Mouse (Mus musculus) hindlimb bud, embryonic 11.5 days (tissue): ENCODE data around the gene Cfap43.

Experiments
- DNase-seq: peaks from one replicate; pipeline ENCODE4 v3.0.0-alpha.2; 2012; ENCODE audit warnings: low read depth, low spot score; ENCODE audit errors: extremely low spot score

The Cfap43 gene

DNA sequence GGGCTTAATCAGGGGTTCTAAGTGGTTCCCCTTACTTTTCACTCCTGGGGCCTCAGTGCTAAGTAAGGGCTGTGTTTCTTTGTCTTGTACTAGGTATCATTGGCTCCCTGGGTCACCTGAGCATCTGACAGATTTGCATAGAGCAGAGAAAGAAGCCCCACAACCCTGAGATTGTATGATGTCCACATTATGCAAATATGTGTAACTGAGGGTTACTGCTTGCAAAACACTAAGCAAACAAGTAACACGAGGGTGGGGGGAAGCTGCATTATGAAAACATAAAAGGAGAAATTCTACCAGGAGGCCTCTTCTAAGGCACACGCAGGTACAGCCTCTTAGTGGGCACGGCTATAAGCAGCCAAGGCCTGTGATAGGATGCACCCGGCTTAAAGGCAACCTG lies 3.8 kb downstream of the Cfap43 start:
- no peak for DNase-seq

DNA sequence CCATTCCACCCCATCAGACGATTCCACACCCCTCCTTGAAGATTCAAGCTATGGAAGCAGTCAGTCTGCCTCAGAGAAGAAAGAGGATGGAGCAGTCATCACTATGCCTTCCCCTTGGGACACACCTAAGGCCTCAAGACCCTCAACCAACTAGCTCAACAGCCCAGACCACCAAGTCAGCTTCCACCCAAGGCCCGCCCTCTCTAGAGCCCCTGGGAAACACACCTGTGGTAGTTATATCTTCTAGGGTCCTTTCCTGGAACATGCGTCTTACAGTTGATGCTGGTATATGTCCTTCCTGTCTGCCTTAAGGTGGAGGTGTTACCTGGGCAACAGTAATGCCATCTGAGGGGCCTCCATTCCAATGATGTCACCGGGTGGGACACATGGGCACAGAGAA lies 4.9 kb downstream of the Cfap43 start:
- no peak for DNase-seq

DNA sequence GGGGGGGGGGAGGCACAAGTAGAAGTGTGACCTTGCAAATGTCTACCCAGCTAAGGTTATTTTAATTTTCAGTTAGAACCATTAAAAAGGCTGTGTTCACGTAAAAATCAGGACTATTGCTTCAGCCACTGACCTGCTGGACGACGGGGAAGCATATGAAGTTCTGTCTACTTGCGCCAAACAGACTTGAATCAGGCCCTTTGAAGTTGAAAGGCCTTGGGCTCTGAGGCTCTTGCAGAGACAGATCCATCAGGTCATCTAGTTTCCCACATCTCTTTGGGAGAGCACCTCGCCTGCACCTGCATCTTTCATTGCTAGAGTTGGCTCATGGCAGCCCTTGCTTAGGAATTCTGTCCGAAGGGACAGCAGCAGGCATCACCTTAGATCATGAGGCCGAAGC lies 5.7 kb downstream of the Cfap43 start:
- no peak for DNase-seq

DNA sequence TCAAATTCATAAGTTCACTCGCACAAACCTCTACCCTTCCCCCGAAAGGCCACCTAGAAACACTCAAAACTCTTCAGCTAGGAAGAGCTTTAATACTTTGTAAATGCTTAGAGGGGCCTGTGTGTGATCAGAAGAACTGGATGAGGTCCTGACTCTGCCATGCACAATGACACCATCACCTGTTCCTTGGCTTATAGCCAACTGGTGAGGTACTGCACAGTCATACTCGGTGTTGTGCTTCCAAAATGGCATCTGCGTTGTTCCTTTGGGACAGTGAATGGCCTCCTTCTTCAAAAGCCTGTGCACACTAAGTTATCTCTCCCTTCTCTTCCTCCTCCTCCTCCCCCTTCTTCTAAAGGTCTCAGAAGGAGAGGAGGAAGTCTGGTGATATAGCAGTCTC lies 8.3 kb downstream of the Cfap43 start:
- no peak for DNase-seq

DNA sequence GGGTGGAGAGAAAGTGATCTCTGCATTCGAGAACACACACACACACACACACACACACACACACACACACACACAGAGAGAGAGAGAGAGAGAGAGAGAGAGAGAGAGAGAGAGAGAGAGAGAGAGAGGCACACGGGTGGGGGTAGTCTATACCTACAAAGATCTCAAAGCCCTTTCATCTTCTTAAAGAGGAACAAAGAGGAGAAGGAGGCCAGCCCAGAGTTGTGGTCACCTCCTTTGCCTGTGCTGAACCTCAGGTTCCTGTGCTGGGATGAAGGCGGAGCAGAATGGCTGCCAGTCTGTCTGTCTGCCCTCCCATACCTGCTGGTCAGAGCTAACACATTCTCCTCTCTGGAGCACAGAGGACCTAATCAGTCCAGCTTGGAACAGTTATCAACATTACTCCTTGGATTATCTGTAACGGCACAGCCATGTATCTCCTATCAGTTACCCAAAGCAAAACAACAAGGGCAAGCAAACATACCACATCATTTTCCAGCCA lies 8.9 kb downstream of the Cfap43 start:
- DNase-seq: no peak

DNA sequence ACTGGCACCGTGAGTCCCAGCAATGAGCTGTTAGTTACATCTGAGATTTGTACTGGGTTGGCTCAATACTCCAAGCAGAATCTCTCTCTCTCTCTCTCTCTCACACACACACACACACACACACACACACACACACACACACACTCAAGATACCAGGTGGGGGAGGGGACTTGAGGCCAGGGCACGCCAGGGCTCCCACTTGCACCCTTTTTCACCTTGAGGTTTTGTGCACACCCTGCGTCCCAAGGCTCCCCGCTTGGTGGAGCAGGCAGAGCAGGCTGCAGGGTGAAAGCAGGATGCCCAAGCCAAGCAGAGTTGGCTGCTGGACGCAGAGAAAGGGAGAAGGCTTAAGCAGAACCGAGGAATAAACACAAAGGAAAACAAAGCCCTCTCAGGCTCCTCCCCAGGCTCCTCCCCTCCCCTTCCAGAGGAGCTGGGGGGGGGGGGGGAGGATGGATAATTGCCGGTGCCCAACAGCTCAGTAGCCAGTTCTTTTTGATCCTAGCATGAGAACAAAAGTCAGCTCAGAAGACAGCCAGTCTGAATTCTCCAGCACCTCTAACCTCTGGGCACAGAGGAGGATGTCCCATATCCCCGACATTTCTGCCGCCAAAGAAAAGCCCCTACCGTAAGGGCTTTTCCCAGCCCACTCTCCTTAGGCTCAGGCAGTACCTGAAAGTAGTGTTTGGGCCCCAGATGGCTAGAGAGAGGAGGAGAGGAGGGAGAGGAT lies 9.5 kb downstream of the Cfap43 start:
- DNase-seq: no peak

DNA sequence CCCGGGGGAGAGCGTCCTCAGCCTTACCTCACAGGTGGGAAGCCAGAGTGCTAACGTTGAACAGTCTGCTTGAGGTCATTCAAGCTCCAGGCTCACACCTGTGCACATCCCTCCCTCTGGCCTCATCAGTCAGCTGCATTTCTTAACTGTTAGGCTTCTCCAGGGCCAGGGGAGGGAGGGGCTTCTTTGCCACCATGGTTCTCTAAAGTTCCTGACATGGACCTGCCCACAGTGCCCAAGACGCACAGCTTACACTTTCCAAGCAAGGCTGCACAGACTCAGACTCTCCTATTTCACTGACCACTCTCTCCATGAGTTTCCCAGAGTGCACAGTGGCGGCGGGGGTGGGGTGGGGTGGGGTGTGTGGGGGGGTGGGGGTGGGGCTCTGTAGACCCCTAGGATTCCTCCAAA lies 10.1 kb downstream of the Cfap43 start:
- DNase-seq: no peak

DNA sequence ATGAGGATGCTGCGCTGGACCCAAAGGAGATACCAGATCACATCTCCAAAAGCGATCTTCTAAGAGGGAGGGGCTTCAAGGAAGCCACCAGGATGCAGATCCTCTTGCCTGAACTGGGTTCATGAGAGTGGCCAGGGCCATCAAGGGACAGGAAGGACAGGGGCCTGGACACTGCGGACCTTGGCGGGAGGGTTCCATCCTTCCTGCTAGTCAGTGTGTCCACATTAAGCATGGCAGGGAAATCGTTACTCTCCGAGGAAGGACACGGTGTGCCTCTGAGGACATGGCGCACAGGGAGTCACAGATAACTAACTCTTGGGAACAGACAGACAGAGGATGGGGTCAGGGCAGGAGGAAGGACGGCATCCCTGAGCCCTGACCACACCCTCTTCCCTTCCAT lies 11.5 kb downstream of the Cfap43 start:
- DNase-seq: no peak

DNA sequence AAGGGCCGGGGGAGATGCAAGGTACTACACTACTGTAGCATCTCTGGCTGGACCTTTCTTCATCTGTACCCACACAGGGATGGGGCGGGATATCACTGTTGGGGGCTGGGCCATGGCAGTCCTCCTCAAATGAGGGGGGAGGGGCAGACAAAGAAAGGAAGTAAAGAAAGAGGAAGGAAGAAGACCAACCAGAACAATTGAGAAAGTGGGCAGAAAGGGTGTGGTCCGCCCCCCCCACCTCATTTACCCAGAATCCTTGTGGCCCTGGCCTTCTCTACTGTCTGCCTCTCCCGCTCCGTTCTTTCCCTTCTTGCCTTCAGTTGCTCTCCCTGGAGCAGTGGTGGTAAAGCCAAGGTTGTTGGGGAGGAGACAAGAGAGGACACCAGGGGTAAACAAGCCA lies 13.5 kb downstream of the Cfap43 start:
- DNase-seq: no peak

DNA sequence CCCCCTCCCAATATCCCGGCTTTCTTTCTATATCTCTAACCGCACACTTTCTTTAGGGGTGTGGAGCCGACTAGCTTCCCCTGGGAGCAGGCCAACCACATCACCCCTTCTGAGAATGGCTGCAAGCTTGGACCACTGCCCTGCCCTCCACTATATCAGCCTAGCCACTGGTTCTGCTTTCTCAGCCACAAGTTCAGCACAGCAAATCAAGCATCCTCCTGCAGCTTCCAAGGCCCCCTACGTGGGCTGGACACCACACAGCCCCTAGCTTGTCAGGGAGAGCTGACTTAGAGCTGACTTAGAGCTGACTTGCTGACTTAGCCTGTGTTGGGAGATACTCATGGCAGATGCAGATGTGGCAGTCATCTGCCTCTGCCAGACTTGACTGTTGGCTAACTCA lies 14.0 kb downstream of the Cfap43 start:
- DNase-seq: no peak

DNA sequence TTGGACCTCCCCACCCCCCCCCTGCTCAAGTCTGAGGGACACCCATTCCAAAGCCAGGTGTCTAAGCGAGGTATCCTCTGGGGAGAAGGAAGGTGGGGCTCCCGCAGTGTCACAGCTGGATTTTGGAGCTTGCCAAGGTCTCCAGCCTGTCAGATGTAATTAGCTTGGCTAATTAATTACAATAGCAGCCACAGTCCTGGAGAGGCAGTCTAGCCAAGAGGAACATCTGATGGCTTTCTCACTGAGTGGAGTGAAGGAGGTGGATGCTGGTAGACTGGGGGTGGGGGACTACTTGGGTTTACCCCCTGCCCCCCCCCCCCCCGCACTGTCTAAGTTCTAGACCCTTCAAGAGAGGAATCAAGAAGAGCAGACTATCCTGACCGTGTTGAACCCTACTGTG lies 15.4 kb downstream of the Cfap43 start:
- no peak for DNase-seq

DNA sequence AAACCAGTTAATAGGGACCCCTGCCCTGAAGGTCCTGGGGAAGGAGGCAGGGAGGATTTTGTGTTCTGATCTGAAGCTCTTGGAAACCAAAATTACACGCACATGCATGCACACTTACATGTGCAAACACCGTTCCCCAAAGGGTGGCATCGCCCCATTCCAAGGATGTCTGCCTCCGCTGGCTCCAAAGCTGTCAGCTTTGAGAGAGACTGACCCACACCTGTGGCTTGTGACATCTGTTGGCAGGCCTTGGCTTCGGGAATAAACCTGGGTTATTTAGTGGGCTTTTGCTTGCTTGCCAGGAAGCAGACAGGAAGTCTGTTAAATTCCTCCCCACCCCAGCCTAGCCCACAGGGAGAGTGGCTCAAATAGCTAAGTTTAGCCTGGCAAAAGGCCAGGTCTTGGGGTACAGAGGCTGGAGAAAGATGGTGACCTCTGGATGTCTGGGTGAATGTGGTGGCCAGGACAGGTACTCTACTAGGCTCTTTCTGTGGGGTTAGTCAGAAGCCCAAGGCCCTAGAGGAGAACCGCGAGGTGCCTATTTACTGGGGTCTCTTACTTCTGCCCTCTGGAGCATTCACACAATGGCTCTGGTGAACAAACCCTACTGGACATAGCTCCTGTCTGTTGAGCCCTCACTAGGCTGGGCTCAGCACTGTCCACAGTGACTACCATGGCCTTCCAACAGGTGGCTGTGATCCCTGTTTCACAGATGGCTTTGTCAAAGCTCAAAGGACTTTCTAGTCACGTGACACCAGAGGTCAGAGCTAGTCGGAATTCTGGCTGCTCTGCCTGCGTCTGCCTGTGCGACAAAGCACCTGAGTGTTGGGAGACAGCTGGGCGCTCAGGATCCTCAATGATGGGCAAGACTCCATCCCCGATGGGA lies 16.5 kb downstream of the Cfap43 start:
- DNase-seq: no peak

DNA sequence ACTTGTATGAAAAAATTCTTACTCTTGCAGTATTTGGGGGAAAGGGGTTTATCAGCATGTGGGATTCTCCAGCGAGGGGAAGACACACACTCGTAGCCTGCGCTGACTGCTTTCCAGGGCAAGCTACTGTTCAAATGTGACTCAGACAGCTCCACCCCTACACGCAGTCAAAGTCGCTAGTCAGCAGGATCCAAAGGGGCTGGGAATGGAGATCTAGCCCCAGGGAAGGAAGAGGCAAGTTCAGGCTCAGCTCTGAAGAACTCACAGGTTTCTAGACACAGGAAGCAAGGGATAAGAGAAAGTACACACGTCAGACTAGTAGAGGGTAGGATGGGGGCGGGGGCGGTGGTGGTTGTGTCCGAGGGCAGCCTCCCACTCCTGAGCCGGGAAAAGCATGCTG lies 18.5 kb downstream of the Cfap43 start:
- DNase-seq: no peak

DNA sequence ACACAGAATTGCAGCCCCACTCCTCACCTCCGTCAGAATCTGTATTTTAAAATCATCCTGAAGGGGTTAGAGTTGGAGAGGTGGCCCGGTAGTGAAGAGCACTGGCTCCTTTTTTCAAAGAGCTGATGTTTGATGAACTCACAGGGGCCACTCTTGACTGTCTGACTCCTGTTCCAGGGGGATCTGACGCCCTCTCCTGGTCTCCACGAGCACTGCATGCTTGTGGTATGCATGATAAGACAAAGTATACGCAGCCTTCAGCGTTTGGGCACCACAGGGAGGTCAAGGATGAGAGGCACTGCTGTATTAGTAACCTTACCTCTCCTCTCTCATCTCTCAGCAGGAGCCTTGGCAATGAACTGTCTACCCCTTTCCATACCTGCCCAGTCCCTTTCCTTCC lies 19.1 kb downstream of the Cfap43 start:
- DNase-seq: no peak

DNA sequence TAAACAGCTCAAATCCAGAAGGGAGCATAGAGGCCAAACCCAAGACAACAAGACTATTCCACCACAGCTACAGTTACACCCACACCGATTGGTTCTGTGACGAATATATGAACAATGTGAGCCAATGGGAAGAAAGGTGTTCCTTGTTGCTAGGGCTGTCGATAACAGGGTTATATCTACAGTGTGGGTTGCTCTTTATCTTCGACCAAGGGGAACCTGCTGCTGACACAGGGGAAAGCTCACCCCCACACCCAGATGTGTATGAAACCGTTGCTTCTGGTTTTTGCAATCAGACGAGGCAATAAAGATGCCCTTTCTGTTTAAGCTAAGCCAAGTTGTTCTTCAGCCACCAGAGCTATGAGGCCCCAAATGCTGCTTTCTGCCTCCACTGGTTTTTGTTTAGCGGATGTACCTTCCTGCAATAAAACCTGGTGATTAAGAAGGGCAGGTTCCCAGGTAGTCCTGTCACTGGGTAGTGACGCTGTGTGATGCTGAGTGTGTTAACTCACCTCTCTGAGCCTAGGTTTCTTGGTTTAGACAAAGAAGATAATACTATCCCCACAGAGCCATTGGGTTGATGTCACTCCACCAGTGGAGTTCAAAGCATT lies 20.5 kb downstream of the Cfap43 start:
- no peak for DNase-seq

DNA sequence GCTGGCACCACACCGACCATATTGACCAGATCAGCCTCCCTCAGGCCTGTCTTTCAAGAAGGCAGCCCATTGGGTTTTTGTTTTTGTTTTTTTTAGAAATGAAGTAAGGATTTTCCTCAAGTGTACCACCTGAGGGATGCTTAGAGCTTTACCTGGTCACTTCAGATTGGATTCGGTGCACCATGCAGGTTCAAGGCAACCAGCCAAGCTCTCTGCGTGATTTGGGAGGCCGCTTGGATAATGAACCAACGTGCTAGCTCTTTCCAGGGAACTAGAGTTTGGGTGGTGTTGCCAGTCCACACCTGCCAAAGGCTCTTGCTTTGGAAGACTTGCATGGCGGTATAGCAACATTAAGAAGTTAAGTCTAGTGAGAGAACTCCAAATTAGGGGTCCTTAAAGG lies 26.0 kb downstream of the Cfap43 start:
- no peak for DNase-seq

DNA sequence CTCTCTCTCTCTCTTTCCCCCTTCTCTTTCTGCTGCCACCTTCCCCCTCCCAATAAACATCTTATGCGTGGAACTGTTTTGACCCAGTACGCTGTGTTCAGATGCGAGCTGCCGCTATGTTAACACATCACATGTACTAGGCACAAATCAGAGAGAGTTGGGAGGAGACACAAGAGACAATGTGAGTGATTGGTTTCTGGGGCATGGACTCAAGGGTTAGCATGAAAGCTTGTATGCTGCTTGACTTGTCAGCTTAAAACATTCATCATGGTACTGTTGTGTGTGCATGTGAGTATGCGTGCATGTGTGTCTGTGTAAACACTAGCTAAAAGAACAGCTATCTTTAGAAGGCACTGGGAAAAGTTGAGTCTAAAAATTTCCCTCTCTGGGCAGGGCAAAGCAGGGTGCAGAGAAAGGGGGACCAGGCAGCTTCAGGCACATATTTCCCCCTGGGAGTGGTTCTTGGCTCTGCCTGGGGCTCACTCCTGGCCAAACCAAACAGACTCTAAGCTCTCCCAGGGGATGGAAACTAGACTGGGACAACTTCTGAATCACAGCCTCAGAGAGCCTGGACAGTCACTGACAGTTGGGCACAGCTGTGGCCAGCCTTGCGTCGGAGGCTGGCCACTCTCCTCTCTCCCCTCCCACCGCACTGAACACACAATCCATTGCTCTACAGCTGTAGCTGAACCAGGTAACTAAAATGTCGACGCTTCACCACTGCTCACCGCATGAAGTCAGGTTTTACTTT lies 27.4 kb downstream of the Cfap43 start:
- DNase-seq: no peak

DNA sequence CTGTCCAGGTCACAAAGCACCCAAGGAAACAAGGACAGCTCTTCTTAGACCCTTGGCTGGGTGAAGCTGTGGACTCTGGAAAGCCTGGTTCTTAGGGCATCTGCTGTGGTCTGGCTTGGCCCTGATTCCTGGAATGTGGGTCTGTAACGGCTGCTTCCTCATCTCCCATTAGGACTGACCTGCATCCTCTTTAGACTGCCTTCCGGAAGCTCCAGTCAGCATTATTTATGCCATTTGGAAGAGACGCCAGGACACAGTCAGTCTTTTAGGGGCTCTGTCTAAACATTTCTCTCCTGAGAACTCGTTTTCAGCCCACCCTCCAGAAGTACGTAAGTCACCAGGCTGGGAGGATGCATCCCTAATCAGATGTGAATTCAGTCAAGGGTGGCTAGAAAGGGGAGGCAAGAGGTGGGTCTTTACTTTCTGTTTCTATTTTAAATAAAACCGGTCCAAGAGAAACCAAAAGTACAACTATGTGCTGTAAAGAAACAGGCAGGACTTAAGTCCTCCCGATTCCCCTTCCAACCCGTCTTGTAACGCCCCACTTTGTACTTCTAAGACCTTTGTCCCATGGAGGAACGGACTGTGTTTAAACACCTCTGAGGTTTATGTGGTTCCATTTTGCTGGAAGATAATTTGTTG lies 28.5 kb downstream of the Cfap43 start:
- no peak for DNase-seq

DNA sequence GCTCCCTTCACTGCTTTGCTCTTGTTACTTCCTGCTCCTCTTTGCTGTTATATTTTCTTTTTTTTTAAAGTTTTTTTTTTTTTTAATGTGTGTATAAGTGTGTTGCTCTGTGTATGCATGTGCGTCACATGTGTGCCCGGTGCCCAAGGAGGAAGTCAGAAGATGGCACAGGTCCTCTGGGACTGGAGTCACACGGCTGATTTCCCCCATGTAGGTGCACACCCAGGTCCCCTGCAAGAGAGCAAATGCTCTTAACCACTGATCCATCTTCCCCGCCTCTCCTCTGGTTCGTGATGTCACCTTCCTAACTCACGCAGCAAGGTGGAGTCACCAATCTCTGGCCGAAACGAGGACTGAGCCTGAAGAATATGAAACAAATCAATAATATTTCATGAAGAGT lies 31.1 kb downstream of the Cfap43 start:
- DNase-seq: no peak

DNA sequence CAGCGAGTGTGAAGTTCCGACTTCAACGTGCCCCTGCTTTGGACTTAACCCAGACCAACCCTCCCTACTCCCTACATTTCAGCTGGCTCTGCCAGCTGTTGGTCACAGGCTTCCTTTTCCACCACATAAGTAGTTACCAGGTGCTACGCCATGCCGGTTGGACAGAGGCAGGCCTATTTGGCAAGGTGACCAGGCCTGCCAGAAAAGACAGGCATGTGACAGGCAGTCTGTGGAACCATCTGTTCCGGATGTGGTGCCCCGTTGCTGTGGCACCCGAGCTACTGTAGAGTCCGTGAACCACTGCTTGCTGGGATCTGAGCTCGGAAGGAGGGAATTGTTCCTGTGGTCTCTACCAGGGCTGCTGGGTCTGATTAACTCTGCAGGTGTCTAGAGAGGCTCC lies 31.7 kb downstream of the Cfap43 start:
- no peak for DNase-seq

DNA sequence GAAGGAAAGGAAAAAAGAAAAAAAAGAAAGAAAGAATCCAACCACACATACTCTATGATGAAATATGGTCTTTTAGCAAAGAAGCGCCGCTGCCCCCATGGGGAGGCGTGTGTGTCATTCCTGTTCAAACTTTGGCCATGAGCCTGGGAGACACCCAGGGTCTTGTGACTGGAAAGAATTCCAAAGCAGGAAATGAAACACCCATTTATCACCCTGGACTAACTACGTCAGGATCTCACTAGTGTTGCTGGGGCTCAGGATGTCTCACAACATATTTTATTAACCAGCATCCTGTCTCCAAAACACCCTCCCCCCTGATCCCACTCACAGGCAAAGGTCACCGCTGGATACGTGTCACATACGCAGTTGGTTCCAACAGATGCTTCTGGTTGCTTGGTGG lies 32.5 kb downstream of the Cfap43 start:
- no peak for DNase-seq
